Mouse (Mus musculus) bone marrow, adult 2 months (tissue): ENCODE measurements around the gene Cep57l1.

Source experiments
- CTCF ChIP-seq: fragments of 200-500 bp; IDR thresholded peaks from 2 replicates; pipeline ENCODE4 v1.5.1; 2011; ENCODE audit warnings: low read length, control low read depth; ENCODE audit not compliant: control insufficient read depth, insufficient read depth
- POLR2A ChIP-seq: fragments of 200-500 bp; IDR thresholded peaks from 2 replicates; pipeline ENCODE4 v1.6.1; 2011; ENCODE audit warnings: low read depth, mild to moderate bottlenecking, control low read depth, low read length, borderline replicate concordance; ENCODE audit not compliant: control insufficient read depth

DNA sequence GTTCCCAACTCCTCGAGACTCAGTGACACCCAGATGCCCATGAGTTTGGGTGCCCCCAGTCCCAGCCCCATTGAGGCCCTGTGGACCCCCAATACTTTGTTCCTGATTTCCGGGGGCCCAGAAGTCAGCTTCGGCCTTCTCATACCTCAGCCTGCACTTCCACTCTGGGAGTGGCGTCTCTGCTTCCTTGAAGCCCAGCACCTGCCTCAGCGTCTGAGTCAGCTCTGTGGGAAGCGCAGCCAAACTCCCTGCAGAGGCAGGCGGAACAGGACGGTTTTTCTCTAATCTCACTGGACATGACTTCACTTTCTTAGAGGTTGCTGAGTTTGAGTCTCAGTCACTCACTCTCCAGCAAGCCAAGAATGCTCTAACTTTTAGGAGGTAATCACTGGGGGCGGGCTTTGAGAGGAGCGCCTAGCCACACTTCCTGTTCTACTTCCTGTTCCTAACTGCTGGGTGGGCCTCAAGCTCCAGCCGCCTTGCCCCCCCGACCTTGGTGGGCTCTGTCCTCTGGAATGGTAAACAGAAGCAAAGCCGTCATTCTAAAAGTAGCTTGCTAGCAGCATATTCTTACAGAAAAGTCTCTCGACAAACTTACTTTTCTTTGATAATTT lies 57.7 kb downstream of the Cep57l1 start:
- TF ChIP-seq CTCF = no peak
- no peak for TF ChIP-seq POLR2A
